Mouse (Mus musculus): ENCODE results near the gene Chd3. TPM values are rescaled to one million over a fixed set of nuclear protein-coding genes. Genes with fewer than 3 reads are reported as not detected.

The Chd3 gene
- polyA plus RNA-seq, 1 experiment from 2014 or later: 59.7 TPM

DNA sequence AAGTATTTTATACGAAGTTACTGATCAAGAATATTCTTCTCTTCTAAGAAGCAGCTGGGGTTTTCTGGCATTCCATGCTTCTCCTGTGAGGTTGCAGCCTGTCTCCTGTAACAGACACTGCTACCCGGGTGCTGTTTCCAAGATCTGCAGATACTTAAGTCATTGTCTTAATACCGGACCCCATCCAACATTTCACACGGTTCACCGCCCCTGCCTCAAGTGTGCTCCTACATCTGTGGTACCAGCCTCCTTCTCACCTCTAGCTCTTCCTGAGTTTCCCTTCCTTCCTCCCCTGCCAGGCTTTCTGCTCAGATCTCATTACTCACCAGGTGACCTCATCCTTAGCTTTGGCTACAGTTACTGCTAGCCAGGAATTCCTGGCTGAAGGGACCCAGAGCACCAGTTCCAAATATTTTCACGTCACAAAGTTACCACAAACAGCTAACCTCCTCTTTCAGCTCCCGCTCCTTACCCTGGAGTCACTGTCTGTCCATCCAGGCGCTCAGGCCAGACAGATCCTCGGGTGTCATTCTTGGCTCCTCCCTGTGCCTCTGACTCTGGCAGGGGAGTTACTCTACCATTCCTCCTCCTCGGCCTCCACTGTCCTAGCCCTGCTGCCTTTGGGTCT lies 13.4 kb upstream of the Chd3 start:
- H3K9me3 ChIP-seq (ENCODE audit: control insufficient read depth, low read length): no peaks in the 10 kb centered on the region
- no peak overlapping the region for H3K4me3 ChIP-seq (ENCODE audit: low read length)
- no peak overlapping the region for H3K4me2 ChIP-seq (replicated peaks; ENCODE audit: low read depth, low read length)
- no peak overlapping the region for H3K27ac ChIP-seq (ENCODE audit: low read depth, low read length)
- ATAC-seq (ENCODE audit: low FRiP score, low TSS enrichment): no peak
- 51% methylated on average over 10 of the region's 10 CpGs for WGBS
- peaks cover 16% of the 10 kb centered on the region; the same call in 1 of the 2 replicates for H3K36me3 ChIP-seq (ENCODE audit: control insufficient read depth, insufficient read depth, low read length)
- H3K9ac ChIP-seq (ENCODE audit: low read depth, low read length): no peak overlapping the region
- H3K27me3 ChIP-seq (ENCODE audit: control insufficient read depth, insufficient read depth, low read length): no peaks in the 10 kb centered on the region
- no peaks in the 10 kb centered on the region for H3K4me1 ChIP-seq (ENCODE audit: control insufficient read depth, insufficient read depth, low read length)

DNA sequence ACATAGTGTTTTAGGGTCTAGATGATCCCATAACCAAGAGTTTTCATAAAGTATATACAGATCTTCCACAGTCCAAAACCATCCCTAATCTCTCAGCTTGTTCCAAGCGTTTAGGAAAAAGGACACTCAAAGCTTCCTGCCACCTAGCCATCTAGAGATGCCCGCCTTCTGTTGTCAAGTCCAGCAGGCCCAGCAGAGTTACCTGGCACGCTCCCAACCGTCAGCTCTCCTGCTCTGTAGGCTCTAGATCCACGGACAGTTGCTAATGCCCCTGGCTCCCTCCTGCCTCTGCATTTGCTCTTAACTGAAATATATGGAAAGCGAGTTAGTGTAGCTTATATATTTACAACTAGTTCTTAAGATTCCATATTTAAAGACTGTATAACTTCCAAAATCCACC lies 12.2 kb upstream of the Chd3 start:
- ATAC-seq (ENCODE audit: low FRiP score, low TSS enrichment): no peak
- Histone ChIP-seq H3K9ac (ENCODE audit: low read depth, low read length) (no peak overlapping the region), H3K4me3 (ENCODE audit: low read length) (no peak overlapping the region), H3K9me3 (ENCODE audit: control insufficient read depth, low read length) (no peaks in the 10 kb centered on the region), H3K27ac (ENCODE audit: low read depth, low read length) (no peak overlapping the region), H3K4me1 (ENCODE audit: control insufficient read depth, insufficient read depth, low read length) (no peaks in the 10 kb centered on the region), H3K4me2 (replicated peaks; ENCODE audit: low read depth, low read length) (no peak overlapping the region), H3K27me3 (ENCODE audit: control insufficient read depth, insufficient read depth, low read length) (no peaks in the 10 kb centered on the region), H3K36me3 (ENCODE audit: control insufficient read depth, insufficient read depth, low read length) (peaks cover 24% of the 10 kb centered on the region; the same call in 1 of the 2 replicates)
- 84% methylated on average over 6 of the region's 6 CpGs for WGBS

DNA sequence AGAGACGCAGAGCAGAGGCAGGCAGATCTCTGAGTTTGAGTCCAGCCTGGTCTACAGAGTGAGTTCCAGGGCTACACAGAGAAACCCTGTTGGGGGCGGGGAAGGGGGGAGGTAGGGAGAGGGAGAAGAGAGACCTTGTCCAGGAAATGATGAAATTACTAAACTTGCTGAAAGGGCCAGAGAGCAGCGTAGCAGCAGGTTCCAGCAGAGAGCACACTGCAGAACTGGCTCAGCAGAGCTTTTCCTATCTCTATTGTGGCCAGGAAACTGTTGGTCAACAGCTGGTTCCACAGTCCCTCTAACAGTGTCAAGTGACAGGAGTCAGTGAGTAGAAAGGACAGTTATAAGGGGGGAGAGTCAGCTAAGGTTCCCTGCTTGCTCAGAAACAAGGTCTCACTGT lies 10.4 kb upstream of the Chd3 start:
- Histone ChIP-seq H3K9me3 (ENCODE audit: control insufficient read depth, low read length) (no peaks in the 10 kb centered on the region), H3K36me3 (ENCODE audit: control insufficient read depth, insufficient read depth, low read length) (peaks cover 33% of the 10 kb centered on the region), H3K9ac (ENCODE audit: low read depth, low read length) (no peak overlapping the region), H3K4me1 (ENCODE audit: control insufficient read depth, insufficient read depth, low read length) (no peaks in the 10 kb centered on the region), H3K4me3 (ENCODE audit: low read length) (no peak overlapping the region), H3K27me3 (ENCODE audit: control insufficient read depth, insufficient read depth, low read length) (no peaks in the 10 kb centered on the region), H3K4me2 (replicated peaks; ENCODE audit: low read depth, low read length) (no peak overlapping the region), H3K27ac (ENCODE audit: low read depth, low read length) (no peak overlapping the region)
- 82% methylated on average over 3 of the region's 3 CpGs for WGBS
- ATAC-seq (ENCODE audit: low FRiP score, low TSS enrichment): no peak

DNA sequence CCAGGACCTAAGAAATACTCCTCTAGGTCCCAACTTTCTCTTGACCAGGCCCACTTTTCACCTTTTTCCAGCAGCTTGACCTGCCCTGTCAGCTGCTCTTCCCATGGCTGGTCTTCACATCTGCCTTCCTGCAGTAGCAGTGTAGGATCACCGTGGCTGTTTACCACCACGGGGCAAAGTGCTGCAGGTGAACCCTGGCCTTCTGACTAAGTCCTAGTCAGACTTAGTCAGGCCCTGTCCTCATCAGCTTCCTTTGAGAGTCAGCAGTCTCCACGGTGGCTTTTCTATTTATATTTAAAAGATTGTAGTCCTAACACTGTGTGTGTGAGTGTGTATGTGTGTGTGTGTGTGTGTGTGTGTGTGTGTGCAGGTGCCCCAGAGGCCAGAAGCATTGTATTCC lies 8.6 kb upstream of the Chd3 start:
- WGBS: 93% methylated on average over 3 of the region's 3 CpGs
- H3K27me3 ChIP-seq (ENCODE audit: control insufficient read depth, insufficient read depth, low read length): no peaks in the 10 kb centered on the region
- no peak for ATAC-seq (ENCODE audit: low FRiP score, low TSS enrichment)
- no peak overlapping the region for H3K4me2 ChIP-seq (replicated peaks; ENCODE audit: low read depth, low read length)
- H3K4me3 ChIP-seq (ENCODE audit: low read length): no peak overlapping the region
- peaks cover 46% of the 10 kb centered on the region for H3K36me3 ChIP-seq (ENCODE audit: control insufficient read depth, insufficient read depth, low read length)
- no peak overlapping the region for H3K27ac ChIP-seq (ENCODE audit: low read depth, low read length)
- no peaks in the 10 kb centered on the region for H3K4me1 ChIP-seq (ENCODE audit: control insufficient read depth, insufficient read depth, low read length)
- no peaks in the 10 kb centered on the region for H3K9me3 ChIP-seq (ENCODE audit: control insufficient read depth, low read length)
- no peak overlapping the region for H3K9ac ChIP-seq (ENCODE audit: low read depth, low read length)

DNA sequence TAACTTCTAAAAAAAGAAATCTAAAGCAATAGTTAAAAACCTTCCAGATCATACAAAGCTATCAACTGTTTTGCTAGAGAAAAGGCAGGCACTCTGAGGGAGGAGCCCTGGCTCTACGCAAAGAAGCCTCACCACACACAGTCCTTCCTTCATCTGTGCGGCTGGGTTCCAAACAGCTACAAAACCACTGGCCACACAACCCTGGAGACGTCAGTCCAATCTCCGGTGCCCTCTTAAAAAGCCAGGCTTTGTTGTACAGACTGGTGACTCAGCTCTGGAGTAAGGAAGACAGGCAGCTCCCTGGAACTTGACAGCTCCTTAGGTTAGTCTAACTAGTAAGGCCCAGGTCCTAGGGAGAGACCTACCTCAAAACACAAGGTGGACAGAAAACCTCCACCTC lies 6.4 kb upstream of the Chd3 start:
- peaks cover 18% of the 10 kb centered on the region for H3K4me1 ChIP-seq (ENCODE audit: control insufficient read depth, insufficient read depth, low read length)
- H3K27me3 ChIP-seq (ENCODE audit: control insufficient read depth, insufficient read depth, low read length): no peaks in the 10 kb centered on the region
- ATAC-seq (ENCODE audit: low FRiP score, low TSS enrichment): no peak
- H3K9ac ChIP-seq (ENCODE audit: low read depth, low read length): no peak overlapping the region
- no peak overlapping the region for H3K4me3 ChIP-seq (ENCODE audit: low read length)
- peaks cover 46% of the 10 kb centered on the region for H3K36me3 ChIP-seq (ENCODE audit: control insufficient read depth, insufficient read depth, low read length)
- H3K4me2 ChIP-seq (replicated peaks; ENCODE audit: low read depth, low read length): no peak overlapping the region
- WGBS: 91% methylated on average over 4 of the region's 4 CpGs
- no peaks in the 10 kb centered on the region for H3K9me3 ChIP-seq (ENCODE audit: control insufficient read depth, low read length)
- H3K27ac ChIP-seq (ENCODE audit: low read depth, low read length): no peak overlapping the region

DNA sequence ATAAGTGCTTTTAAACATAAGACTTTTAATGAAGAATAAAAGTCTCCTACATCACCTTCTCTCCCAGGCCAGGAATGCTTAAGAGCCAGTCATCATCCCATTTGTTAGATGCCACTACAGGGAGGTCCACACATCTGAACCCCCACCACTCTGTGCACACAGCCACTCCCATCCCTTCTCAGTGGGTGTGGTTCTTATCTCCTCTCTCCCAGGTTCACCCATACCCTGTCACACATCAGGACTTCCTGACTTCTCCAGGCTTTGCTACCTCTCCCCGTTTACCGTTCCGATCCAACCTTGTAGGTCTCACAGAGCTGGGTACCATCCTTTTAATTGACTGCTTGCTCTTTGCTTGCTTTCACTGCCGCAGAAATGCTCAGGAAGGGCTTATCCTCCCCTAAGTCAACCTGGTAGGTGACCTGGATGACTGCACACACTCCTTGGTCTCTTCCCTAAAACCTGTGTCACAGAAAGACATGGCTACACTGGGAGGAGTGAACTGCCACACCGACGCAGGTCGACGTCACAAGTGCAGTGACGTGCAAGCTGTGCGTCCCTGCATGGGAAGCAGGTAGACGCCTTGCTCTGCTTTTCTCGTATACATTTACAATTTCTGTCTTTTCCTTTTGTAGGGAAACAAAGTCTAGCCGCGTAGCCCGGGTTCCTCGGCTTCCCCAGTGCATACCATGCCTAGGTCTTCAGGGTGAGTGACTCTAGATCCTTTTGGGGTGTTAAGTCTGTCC lies 4.2 kb upstream of the Chd3 start:
- Histone ChIP-seq H3K9ac (ENCODE audit: low read depth, low read length) (no peak overlapping the region), H3K4me2 (replicated peaks; ENCODE audit: low read depth, low read length) (no peak overlapping the region), H3K27me3 (ENCODE audit: control insufficient read depth, insufficient read depth, low read length) (no peaks in the 10 kb centered on the region), H3K36me3 (ENCODE audit: control insufficient read depth, insufficient read depth, low read length) (peaks cover 40% of the 10 kb centered on the region), H3K4me1 (ENCODE audit: control insufficient read depth, insufficient read depth, low read length) (peaks cover 18% of the 10 kb centered on the region), H3K4me3 (ENCODE audit: low read length) (no peak overlapping the region), H3K27ac (ENCODE audit: low read depth, low read length) (no peak overlapping the region), H3K9me3 (ENCODE audit: control insufficient read depth, low read length) (no peaks in the 10 kb centered on the region)
- 94% methylated on average over 16 of the region's 16 CpGs for WGBS
- no peak for ATAC-seq (ENCODE audit: low FRiP score, low TSS enrichment)

DNA sequence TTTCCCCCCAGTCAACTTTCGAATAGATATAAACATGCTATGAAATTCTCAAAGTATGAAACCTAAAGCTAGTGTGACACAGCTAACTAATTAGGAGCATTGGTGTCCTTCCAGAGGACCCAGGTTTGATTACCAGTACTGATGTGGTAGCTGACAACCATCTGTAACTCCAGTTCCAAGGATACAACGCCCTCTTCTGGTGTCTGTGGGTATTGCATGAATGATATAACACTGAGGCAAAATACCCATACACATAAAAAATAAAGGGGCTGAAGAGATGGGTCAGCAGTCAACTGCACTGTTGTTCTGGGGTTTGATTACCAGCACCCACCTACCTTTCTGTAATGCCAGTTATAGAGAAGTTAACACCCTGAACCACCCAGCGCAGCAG lies 3.6 kb upstream of the Chd3 start:
- no peak overlapping the region for H3K9ac ChIP-seq (ENCODE audit: low read depth, low read length)
- peak overlapping the region; percentile 82; the same call in 1 of the 2 replicates for H3K27ac ChIP-seq (ENCODE audit: low read depth, low read length)

DNA sequence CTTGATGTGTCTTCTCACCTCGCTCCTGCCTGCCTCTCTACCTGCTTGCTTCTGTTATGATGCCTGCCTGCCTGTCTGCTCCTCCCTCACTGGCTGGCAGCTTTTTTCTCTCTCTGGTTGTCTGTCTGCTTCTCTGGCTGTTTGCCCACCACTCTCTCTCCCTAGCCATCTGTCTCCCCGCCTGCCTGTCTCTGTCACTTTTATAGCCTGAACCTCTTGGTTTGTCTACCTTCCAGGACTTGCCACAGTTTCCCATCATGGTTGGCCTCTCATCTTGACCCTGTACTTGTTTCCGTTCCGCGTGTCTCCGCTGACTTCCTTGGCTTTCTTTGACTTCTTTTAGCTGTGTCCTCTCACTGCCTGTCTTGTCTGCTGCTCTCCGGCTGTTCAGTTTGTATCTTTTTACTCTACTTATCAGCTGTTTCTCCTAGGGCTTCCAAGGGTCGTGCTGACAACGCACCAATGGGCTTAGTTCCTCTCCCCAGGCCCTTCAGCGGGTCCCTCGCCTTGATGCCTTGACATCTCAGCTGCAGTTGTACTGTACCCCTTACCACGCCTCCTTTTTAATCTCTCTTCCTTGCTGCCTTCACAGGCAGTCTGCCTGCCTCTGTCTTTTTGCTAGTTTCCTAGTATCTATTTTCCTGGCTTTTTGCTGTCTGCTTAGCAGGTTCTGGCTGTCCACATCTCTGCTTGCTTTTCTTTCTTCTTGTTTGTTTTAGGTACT lies 3.0 kb upstream of the Chd3 start:
- Histone ChIP-seq H3K36me3 (ENCODE audit: control insufficient read depth, insufficient read depth, low read length) (peaks cover 32% of the 10 kb centered on the region), H3K9me3 (ENCODE audit: control insufficient read depth, low read length) (no peaks in the 10 kb centered on the region), H3K27ac (ENCODE audit: low read depth, low read length) (peak overlapping the region; percentile 82; the same call in 1 of the 2 replicates), H3K27me3 (ENCODE audit: control insufficient read depth, insufficient read depth, low read length) (no peaks in the 10 kb centered on the region), H3K4me1 (ENCODE audit: control insufficient read depth, insufficient read depth, low read length) (peaks cover 23% of the 10 kb centered on the region), H3K4me2 (replicated peaks; ENCODE audit: low read depth, low read length) (peak overlapping the region; percentile 40), H3K4me3 (ENCODE audit: low read length) (peak overlapping the region; percentile 15; the same call in 1 of the 2 replicates), H3K9ac (ENCODE audit: low read depth, low read length) (peak overlapping the region; percentile 34)
- WGBS: 22% methylated on average over 12 of the region's 12 CpGs
- ATAC-seq (ENCODE audit: low FRiP score, low TSS enrichment): no peak

More for the DNA sequence above, 3.6 kb upstream of the Chd3 start:
- no peaks in the 10 kb centered on the region for H3K9me3 ChIP-seq (ENCODE audit: control insufficient read depth, low read length)
- H3K36me3 ChIP-seq (ENCODE audit: control insufficient read depth, insufficient read depth, low read length): peaks cover 37% of the 10 kb centered on the region
- H3K4me3 ChIP-seq (ENCODE audit: low read length): no peak overlapping the region
- WGBS: 65% methylated on average over 3 of the region's 3 CpGs
- peak overlapping the region; percentile 40; the same call in 1 of the 2 replicates for H3K4me2 ChIP-seq (replicated peaks; ENCODE audit: low read depth, low read length)
- H3K27me3 ChIP-seq (ENCODE audit: control insufficient read depth, insufficient read depth, low read length): no peaks in the 10 kb centered on the region
- H3K4me1 ChIP-seq (ENCODE audit: control insufficient read depth, insufficient read depth, low read length): peaks cover 21% of the 10 kb centered on the region
- ATAC-seq (ENCODE audit: low FRiP score, low TSS enrichment): no peak

All from kidney, embryonic 14.5 days (tissue).